Mouse (Mus musculus) heart, postnatal 0 days (tissue): Measurements from ENCODE around the gene BC107364.

ENCODE experiments used
- CTCF ChIP-seq: IDR thresholded peaks from 2 replicates; pipeline ENCODE4 v1.5.1; 2016; ENCODE audit warnings: antibody characterized with exemption, control low read depth, low read depth
- EP300 ChIP-seq: IDR thresholded peaks from 2 replicates; pipeline ENCODE4 v1.6.1; 2016; ENCODE audit warnings: antibody characterized with exemption, low read depth

DNA sequence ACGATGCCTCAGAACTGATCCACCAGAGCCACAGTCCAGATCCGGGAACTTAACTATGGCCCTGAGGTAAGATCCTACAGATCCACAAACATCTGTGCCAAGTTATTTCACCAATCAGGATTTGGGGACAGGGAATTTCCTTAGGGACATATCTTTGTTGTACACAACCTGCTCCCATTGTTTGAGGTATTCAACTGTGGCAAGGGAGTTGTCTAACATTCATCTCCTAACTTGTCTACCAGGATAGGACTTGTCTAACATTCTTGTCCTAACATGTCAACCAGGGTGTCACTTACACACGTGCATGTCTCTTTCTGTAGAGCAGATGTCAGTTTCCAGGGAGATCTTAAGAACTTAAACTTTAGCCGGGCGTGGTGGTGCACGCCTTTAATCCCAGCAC lies 35.5 kb downstream of the BC107364 start:
- TF ChIP-seq EP300 (no peak), CTCF (no peak)
